Mouse (Mus musculus) intestine, postnatal 0 days (tissue): ENCODE results near the gene Taf1b. TPM values are rescaled to one million over a fixed set of nuclear protein-coding genes. Genes with fewer than 3 reads are reported as not detected.
"Not testable (repeated sequence)": the region's sequence is repeated elsewhere in the genome, so short reads cannot be mapped to it uniquely, and the experiment has no call there.

ENCODE experiments used
- ATAC-seq: fragments of 200-750 bp; cut with Nextera tagmentation; 2 replicates; pipeline ENCODE4 v1.8.0; 2017; ENCODE audit warnings: mild to moderate bottlenecking, moderate TSS enrichment, moderate library complexity
- H3K27ac ChIP-seq: fragments of 300-500 bp; sonication (generic); 2 replicates; pipeline ENCODE4 v1.5.1; 2014; ENCODE audit warnings: mild to moderate bottlenecking, low read depth, low read length, moderate library complexity
- H3K27me3 ChIP-seq: fragments of 300-500 bp; sonication (generic); replicated peaks from 2 replicates; pipeline ENCODE4 v1.6.1; 2014; ENCODE audit warnings: low read length, mixed read lengths; ENCODE audit not compliant: control insufficient read depth, insufficient read depth
- H3K36me3 ChIP-seq: fragments of 300-500 bp; sonication (generic); 2 replicates; pipeline ENCODE4 v1.6.1; 2014; ENCODE audit warnings: mild to moderate bottlenecking, moderate library complexity; ENCODE audit not compliant: control insufficient read depth, insufficient read depth
- H3K4me1 ChIP-seq: fragments of 300-500 bp; sonication (generic); replicated peaks from 2 replicates; pipeline ENCODE4 v1.6.1; 2014; ENCODE audit warnings: antibody characterized with exemption, low read length, mixed read lengths; ENCODE audit not compliant: control insufficient read depth, insufficient read depth
- H3K4me2 ChIP-seq: fragments of 300-500 bp; sonication (generic); replicated peaks from 2 replicates; pipeline ENCODE4 v1.6.1; 2014; ENCODE audit warnings: low read depth, mild to moderate bottlenecking, moderate library complexity
- H3K4me3 ChIP-seq: fragments of 300-500 bp; sonication (generic); 2 replicates; pipeline ENCODE4 v1.5.1; 2014; ENCODE audit warnings: low read depth, low read length
- H3K9ac ChIP-seq: fragments of 300-500 bp; sonication (generic); 2 replicates; pipeline ENCODE4 v1.6.1; 2014; ENCODE audit warnings: mild to moderate bottlenecking, low read depth, low read length
- H3K9me3 ChIP-seq: fragments of 300-500 bp; sonication (generic); 2 replicates; pipeline ENCODE4 v1.6.1; 2016; ENCODE audit warnings: mixed run types; ENCODE audit not compliant: control insufficient read depth
- CTCF ChIP-seq: sonication (generic); IDR thresholded peaks from 2 replicates; pipeline ENCODE4 v1.5.1; 2016; ENCODE audit warnings: low read depth, mild to moderate bottlenecking, control low read depth, antibody characterized with exemption, moderate library complexity
- WGBS: fragments of 180-500 bp; shearing (Covaris S2); extraction: QIAGEN DNeasy Blood & Tissue Kit; methylation state at CpG from one replicate; pipeline ENCODE4 v1.1.7; 2014; 5-methylcytosine and 5-hydroxymethylcytosine counted together
- polyA plus RNA-seq: library from polyadenylated mRNA; unstranded; fragments of >200 nt; fragmentation: Nextera tagmentation; extraction: Ambion mirVana; gene quantifications from 2 replicates; pipeline ENCODE4 v1.2.1, GENCODE M21; 2015

Taf1b gene
- polyA plus RNA-seq, 1 experiment from 2014 or later = 10.4 TPM

DNA sequence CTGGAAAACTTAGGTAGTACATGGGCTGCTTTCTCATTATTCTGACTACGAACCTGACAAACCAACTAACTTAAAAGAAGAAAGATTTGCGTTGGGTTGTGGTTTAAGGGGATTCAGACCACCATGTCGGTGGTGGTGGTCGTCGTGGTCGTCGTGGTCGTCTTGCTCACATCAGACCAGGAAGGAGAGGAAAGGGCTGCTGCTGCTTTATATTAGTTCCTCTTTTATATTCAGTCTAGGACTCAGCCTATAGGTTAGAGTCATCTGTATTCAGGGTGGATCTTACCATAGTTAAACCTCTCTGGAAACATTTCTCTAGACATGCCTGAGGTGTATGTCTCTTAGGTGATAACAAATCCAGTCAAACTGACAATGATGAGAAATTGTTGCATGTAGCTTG, 19.0 kb downstream of the Taf1b start:
- H3K9ac ChIP-seq = no peak overlapping the region
- no peak for TF ChIP-seq CTCF
- H3K4me2 ChIP-seq = no peak overlapping the region
- no peak for ATAC-seq
- H3K36me3 ChIP-seq = peaks cover 13% of the 10 kb centered on the region; the same call in 1 of the 2 replicates
- 86% methylated on average over 8 of the region's 8 CpGs for WGBS
- H3K4me3 ChIP-seq = no peak overlapping the region
- no peak overlapping the region for H3K27ac ChIP-seq
- H3K4me1 ChIP-seq = no peaks in the 10 kb centered on the region
- H3K9me3 ChIP-seq = no peaks in the 10 kb centered on the region
- H3K27me3 ChIP-seq = no peaks in the 10 kb centered on the region

DNA sequence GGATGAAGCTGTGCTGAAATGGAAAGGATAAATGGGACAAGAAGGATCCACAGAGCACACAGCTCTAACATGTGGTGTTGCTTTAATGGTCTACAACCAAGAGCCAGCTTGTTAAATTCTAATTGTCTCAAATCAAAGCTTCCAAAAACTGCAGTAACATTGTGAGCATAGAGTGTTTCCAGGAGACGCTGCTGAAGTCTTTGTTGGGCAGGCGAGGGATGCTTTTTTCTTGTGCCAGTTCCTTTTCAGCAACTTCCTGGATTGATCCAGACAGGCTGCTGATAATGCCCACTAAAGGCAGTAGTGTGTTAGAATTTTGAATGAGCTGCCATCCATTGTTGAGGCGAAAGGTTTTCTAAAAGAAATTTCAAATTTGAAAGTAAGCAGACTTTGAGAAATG, 22.9 kb downstream of the Taf1b start:
- H3K9me3 ChIP-seq = no peaks in the 10 kb centered on the region
- 79% methylated on average over 3 of the region's 3 CpGs for WGBS

DNA sequence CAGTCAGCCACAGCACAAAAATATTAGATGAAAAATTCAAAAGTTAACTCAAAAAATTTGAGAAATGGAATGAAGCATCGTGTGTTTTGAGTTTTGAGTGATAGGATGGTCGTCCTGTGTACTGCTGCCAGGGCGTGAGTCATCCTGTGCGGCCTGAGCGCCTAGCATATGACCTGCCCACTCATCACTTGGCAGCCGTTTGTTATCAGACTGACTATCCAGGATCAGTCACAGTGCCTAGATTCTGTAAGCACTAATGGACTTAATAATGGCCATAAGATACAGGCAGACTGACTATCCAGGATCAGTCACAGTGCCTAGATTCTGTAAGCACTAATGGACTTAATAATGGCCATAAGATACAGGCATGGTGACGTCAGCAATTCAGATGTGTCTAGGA, 26.9 kb downstream of the Taf1b start:
- H3K9ac ChIP-seq, H3K27ac ChIP-seq, H3K27me3 ChIP-seq, H3K4me1 ChIP-seq, ATAC-seq, H3K4me3 ChIP-seq, H3K9me3 ChIP-seq, H3K4me2 ChIP-seq, H3K36me3 ChIP-seq: not testable (repeated sequence)
- 83% methylated on average over 7 of the region's 7 CpGs for WGBS

More for the DNA sequence above, 22.9 kb downstream of the Taf1b start:
- Histone ChIP-seq H3K27ac (no peak overlapping the region), H3K4me3 (no peak overlapping the region), H3K36me3 (peaks cover 11% of the 10 kb centered on the region; the same call in 1 of the 2 replicates), H3K4me2 (no peak overlapping the region), H3K4me1 (no peaks in the 10 kb centered on the region), H3K9ac (no peak overlapping the region), H3K27me3 (no peaks in the 10 kb centered on the region)
- TF ChIP-seq CTCF = no peak
- ATAC-seq = no peak

DNA sequence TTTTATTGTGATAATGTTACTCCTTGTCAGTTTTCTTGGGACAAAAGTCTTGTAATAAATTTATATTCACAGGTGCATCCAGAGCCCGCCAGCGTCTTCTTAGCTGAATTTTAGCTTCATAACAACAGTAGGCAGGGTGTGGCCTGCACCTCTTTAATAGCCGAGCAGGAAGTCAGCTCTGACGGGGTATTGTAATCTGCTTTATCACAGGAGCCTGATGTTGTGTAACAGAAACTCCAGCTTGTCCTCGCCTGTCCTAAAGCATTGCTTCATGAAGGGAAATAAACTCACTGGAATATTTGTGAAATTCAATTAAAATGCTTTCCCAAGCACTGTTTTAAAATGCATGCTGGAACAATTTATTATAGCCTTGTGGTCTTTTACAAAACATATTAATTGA, 38.2 kb downstream of the Taf1b start:
- no peak overlapping the region for H3K27ac ChIP-seq
- no peak overlapping the region for H3K9ac ChIP-seq
- H3K4me2 ChIP-seq = no peak overlapping the region
- H3K4me1 ChIP-seq = 0 out of 2 replicates have a peak, but pooled peaks cover 3% of the 10 kb centered on the region
- no peak overlapping the region for H3K4me3 ChIP-seq
- no peaks in the 10 kb centered on the region for H3K27me3 ChIP-seq
- ATAC-seq = 0 out of 2 replicates have a peak, but pooled peaks have one; percentile 51
- 39% methylated on average over 5 of the region's 5 CpGs for WGBS
- no peaks in the 10 kb centered on the region for H3K36me3 ChIP-seq
- no peak for TF ChIP-seq CTCF
- H3K9me3 ChIP-seq = no peaks in the 10 kb centered on the region

DNA sequence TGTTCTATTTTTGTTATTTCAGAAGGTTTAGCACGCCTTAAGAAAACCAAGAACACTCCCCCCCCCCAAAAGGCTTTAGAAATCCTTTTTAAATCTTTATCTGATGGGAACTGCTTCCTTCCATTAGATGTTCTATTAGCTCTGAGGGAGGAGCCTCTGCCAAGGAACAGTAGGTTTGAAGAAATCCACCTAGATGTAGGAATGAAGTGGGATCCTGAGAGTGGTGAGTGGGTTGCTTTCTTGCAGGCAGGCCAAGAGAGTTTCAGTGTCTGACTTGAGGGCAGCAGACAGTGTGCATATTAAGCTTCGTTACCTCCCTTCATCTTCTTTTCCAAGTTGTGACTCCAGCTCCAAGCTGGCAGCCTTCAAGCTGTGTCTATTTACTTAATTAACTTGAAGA, 39.0 kb downstream of the Taf1b start:
- Histone ChIP-seq H3K9ac (no peak overlapping the region), H3K27ac (no peak overlapping the region), H3K4me2 (no peak overlapping the region), H3K36me3 (no peaks in the 10 kb centered on the region), H3K4me1 (0 out of 2 replicates have a peak, but pooled peaks cover 3% of the 10 kb centered on the region), H3K4me3 (no peak overlapping the region), H3K27me3 (no peaks in the 10 kb centered on the region), H3K9me3 (no peaks in the 10 kb centered on the region)
- TF ChIP-seq CTCF = no peak
- no peak for ATAC-seq
- 85% methylated on average over 2 of the region's 2 CpGs for WGBS

DNA sequence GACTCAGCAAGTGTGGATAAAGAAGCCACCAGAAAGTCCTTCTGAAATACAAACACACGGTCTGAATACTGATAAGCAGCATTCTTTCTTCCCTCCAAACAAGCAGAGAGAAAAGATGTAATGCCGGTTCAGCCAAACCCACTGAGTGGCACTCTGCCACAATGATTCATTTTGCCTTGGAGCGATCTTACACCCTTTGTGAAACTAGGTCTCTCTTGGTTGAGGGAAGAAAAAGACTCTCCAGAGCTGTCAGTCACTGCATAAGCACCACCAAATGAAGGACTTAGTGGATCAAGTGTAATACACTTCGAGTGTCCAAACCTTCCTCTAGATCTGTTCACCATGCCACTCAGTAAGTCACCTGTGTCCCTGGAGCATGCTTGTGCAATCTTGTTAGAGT, 39.8 kb downstream of the Taf1b start:
- no peak overlapping the region for H3K9ac ChIP-seq
- no peak for ATAC-seq
- H3K4me2 ChIP-seq = no peak overlapping the region
- TF ChIP-seq CTCF = no peak
- H3K9me3 ChIP-seq = no peaks in the 10 kb centered on the region
- H3K27me3 ChIP-seq = no peaks in the 10 kb centered on the region
- H3K36me3 ChIP-seq = no peaks in the 10 kb centered on the region
- no peak overlapping the region for H3K4me3 ChIP-seq
- no peak overlapping the region for H3K27ac ChIP-seq
- 73% methylated on average over 4 of the region's 4 CpGs for WGBS
- 0 out of 2 replicates have a peak, but pooled peaks cover 3% of the 10 kb centered on the region for H3K4me1 ChIP-seq
